Mouse (Mus musculus): ENCODE measurements around the gene Sap18b.

GRCm38 (mm10) chr8:95818211-95818610 is 6.9 kb upstream of the Sap18b start:
- no peak for TF ChIP-seq POLR2A (IDR thresholded peaks at IDR 0.05; ENCODE audit: extremely low read depth, insufficient read depth, low read length)
- TF ChIP-seq CTCF (IDR thresholded peaks at IDR 0.05; ENCODE audit: low read depth, low read length): no peak

All from liver, adult 2 months (tissue).